Mouse (Mus musculus) MEL (cell line): ENCODE measurements around the gene Stpg1. TPM values are rescaled to one million over a fixed set of nuclear protein-coding genes. Genes with fewer than 3 reads are reported as not detected.

Experiments
- DNase-seq: peaks from one replicate; pipeline ENCODE4 v3.0.0; 2011; ENCODE audit warnings: low read depth, low spot score
- H3K27ac ChIP-seq: 2 replicates; pipeline ENCODE4 v1.5.1; 2012; ENCODE audit warnings: low read depth, mild to moderate bottlenecking, control low read depth, low read length, moderate library complexity; ENCODE audit not compliant: control insufficient read depth
- H3K27me3 ChIP-seq, 2 experiments: fragments of 150-350 bp in 1 of 2; sonication (generic) in 1 of 2; 2 replicates each; pipeline ENCODE4 v1.6.1; 2012; ENCODE audit warnings: low read length in 2 of 2, mild to moderate bottlenecking in 2 of 2, improper control_type of control experiment in 1 of 2, moderate library complexity in 1 of 2; ENCODE audit not compliant: insufficient read depth in 2 of 2, control insufficient read depth in 1 of 2
- H3K36me3 ChIP-seq, 2 experiments: 2 replicates each; pipeline ENCODE4 v1.6.1; 2012 to 2014; ENCODE audit warnings: low read length in 2 of 2, improper control_type of control experiment in 1 of 2, inconsistent platforms in 1 of 2, mild to moderate bottlenecking in 1 of 2; ENCODE audit not compliant: insufficient read depth in 2 of 2, control insufficient read depth in 1 of 2
- H3K4me1 ChIP-seq, 2 experiments: fragments of 150-350 bp in 1 of 2; sonication (generic) in 1 of 2; 2 replicates each; pipeline ENCODE4 v1.6.1; 2012; ENCODE audit warnings: low read length in 2 of 2, improper control_type of control experiment in 1 of 2, mild to moderate bottlenecking in 1 of 2; ENCODE audit not compliant: insufficient read depth in 2 of 2, control insufficient read depth in 1 of 2
- H3K4me3 ChIP-seq, 2 experiments: fragments of 150-350 bp in 1 of 2; sonication (generic) in 1 of 2; 2 replicates each; pipeline ENCODE4 v1.5.1; 2012; ENCODE audit warnings: low read depth in 2 of 2, low read length in 2 of 2, mild to moderate bottlenecking in 2 of 2, moderate library complexity in 2 of 2, control low read depth in 1 of 2, improper control_type of control experiment in 1 of 2; ENCODE audit not compliant: control insufficient read depth in 1 of 2, insufficient read depth in 1 of 2
- H3K79me2 ChIP-seq: 2 replicates; pipeline ENCODE4 v1.6.1; 2012; ENCODE audit warnings: mild to moderate bottlenecking, low read length, moderate library complexity; ENCODE audit not compliant: control insufficient read depth, poor library complexity, insufficient read depth
- H3K9ac ChIP-seq: 2 replicates; pipeline ENCODE4 v1.6.1; 2012; ENCODE audit warnings: low read depth, mild to moderate bottlenecking, control low read depth, low read length, moderate library complexity; ENCODE audit not compliant: control insufficient read depth, poor library complexity, severe bottlenecking
- H3K9me3 ChIP-seq: fragments of 150-350 bp; sonication (generic); replicated peaks from 2 replicates; pipeline ENCODE4 v1.6.1; 2012; ENCODE audit warnings: mild to moderate bottlenecking, low read length, improper control_type of control experiment, moderate library complexity; ENCODE audit not compliant: insufficient read depth
- BHLHE40 ChIP-seq: IDR thresholded peaks from 2 replicates; pipeline ENCODE4 v1.6.1; 2012; ENCODE audit warnings: low read depth, mild to moderate bottlenecking, inconsistent platforms, low read length, improper control_type of control experiment, borderline replicate concordance
- CHD2 ChIP-seq: IDR thresholded peaks from 2 replicates; pipeline ENCODE4 v1.6.1; 2011; ENCODE audit warnings: low read length, improper control_type of control experiment
- CTCF ChIP-seq, 3 experiments: IDR thresholded peaks in 2 of 3; conservative IDR thresholded peaks in 1 of 3; 2 replicates each; pipeline ENCODE4 v1.5.1; 2011 to 2012; ENCODE audit warnings: low read length in 3 of 3, low read depth in 2 of 3, mild to moderate bottlenecking in 2 of 3, improper control_type of control experiment in 1 of 3, inconsistent platforms in 1 of 3, mixed read lengths in 1 of 3, moderate library complexity in 1 of 3; ENCODE audit not compliant: control insufficient read depth in 1 of 3, insufficient read depth in 1 of 3, poor library complexity in 1 of 3, severe bottlenecking in 1 of 3
- E2F4 ChIP-seq: IDR thresholded peaks from 2 replicates; pipeline ENCODE4 v1.6.1; 2011; ENCODE audit warnings: low read depth, low read length, improper control_type of control experiment, borderline replicate concordance
- ELF1 ChIP-seq: IDR thresholded peaks from 2 replicates; pipeline ENCODE4 v1.6.1; 2014; ENCODE audit warnings: low read depth, mild to moderate bottlenecking, inconsistent platforms, low read length, improper control_type of control experiment, moderate library complexity
- GABPA ChIP-seq: IDR thresholded peaks from 2 replicates; pipeline ENCODE4 v1.6.1; 2012; ENCODE audit warnings: low read depth, mild to moderate bottlenecking, inconsistent platforms, low read length, improper control_type of control experiment, moderate library complexity
- GATA1 ChIP-seq: IDR thresholded peaks from 2 replicates; pipeline ENCODE4 v1.6.1; 2011; ENCODE audit warnings: low read depth, low read length, improper control_type of control experiment
- HCFC1 ChIP-seq: IDR thresholded peaks from 2 replicates; pipeline ENCODE4 v1.6.1; 2012; ENCODE audit warnings: low read depth, mild to moderate bottlenecking, inconsistent platforms, low read length, improper control_type of control experiment, moderate library complexity
- KAT2A ChIP-seq: conservative IDR thresholded peaks from 2 replicates; pipeline ENCODE4 v1.6.1; 2012; ENCODE audit warnings: low read depth, low read length, improper control_type of control experiment, inconsistent platforms
- MAFK ChIP-seq: IDR thresholded peaks from 2 replicates; pipeline ENCODE4 v1.6.1; 2011; ENCODE audit warnings: low read depth, mild to moderate bottlenecking, low read length, improper control_type of control experiment, borderline replicate concordance
- MAX ChIP-seq: IDR thresholded peaks from 2 replicates; pipeline ENCODE4 v1.6.1; 2011; ENCODE audit warnings: low read length, improper control_type of control experiment
- MEF2A ChIP-seq: IDR thresholded peaks from 2 replicates; pipeline ENCODE4 v1.6.1; 2014; ENCODE audit warnings: low read depth, mild to moderate bottlenecking, inconsistent platforms, low read length, improper control_type of control experiment; ENCODE audit not compliant: poor library complexity, insufficient replicate concordance, severe bottlenecking; ENCODE audit errors: extremely low read depth
- MYC ChIP-seq: IDR thresholded peaks from 2 replicates; pipeline ENCODE4 v1.6.1; 2011; ENCODE audit warnings: low read depth, mild to moderate bottlenecking, low read length, improper control_type of control experiment, moderate library complexity
- NELFE ChIP-seq: IDR thresholded peaks from 2 replicates; pipeline ENCODE4 v1.6.1; 2011; ENCODE audit warnings: low read depth, low read length, improper control_type of control experiment
- NRF1 ChIP-seq: IDR thresholded peaks from 2 replicates; pipeline ENCODE4 v1.6.1; 2014; ENCODE audit warnings: low read depth, mild to moderate bottlenecking, inconsistent platforms, low read length, improper control_type of control experiment, moderate library complexity; ENCODE audit not compliant: poor library complexity, insufficient read depth, severe bottlenecking
- POLR2A ChIP-seq, 2 experiments: IDR thresholded peaks; 2 replicates each; pipeline ENCODE4 v1.6.1; 2011 to 2012; ENCODE audit warnings: low read length in 2 of 2, mild to moderate bottlenecking in 2 of 2, control low read depth in 1 of 2, improper control_type of control experiment in 1 of 2, low read depth in 1 of 2, moderate library complexity in 1 of 2; ENCODE audit not compliant: control insufficient read depth in 1 of 2, insufficient read depth in 1 of 2, poor library complexity in 1 of 2
- POLR2AphosphoS2 ChIP-seq: IDR thresholded peaks from 2 replicates; pipeline ENCODE4 v1.6.1; 2011; ENCODE audit warnings: low read length, improper control_type of control experiment
- RAD21 ChIP-seq: IDR thresholded peaks from 2 replicates; pipeline ENCODE4 v1.6.1; 2011; ENCODE audit warnings: mild to moderate bottlenecking, low read depth, low read length, improper control_type of control experiment
- RCOR1 ChIP-seq: IDR thresholded peaks from 2 replicates; pipeline ENCODE4 v1.6.1; 2012; ENCODE audit warnings: low read depth, mild to moderate bottlenecking, inconsistent platforms, low read length, improper control_type of control experiment
- SIN3A ChIP-seq: IDR thresholded peaks from 2 replicates; pipeline ENCODE4 v1.6.1; 2012; ENCODE audit warnings: low read length, improper control_type of control experiment, inconsistent platforms
- TBP ChIP-seq: IDR thresholded peaks from 2 replicates; pipeline ENCODE4 v1.8.0; 2011; ENCODE audit warnings: low read depth, low read length, improper control_type of control experiment
- TCF12 ChIP-seq: IDR thresholded peaks from 2 replicates; pipeline ENCODE4 v1.6.1; 2014; ENCODE audit warnings: low read depth, mild to moderate bottlenecking, inconsistent platforms, low read length, improper control_type of control experiment, moderate library complexity
- UBTF ChIP-seq: IDR thresholded peaks from 2 replicates; pipeline ENCODE4 v1.6.1; 2012; ENCODE audit warnings: low read depth, mild to moderate bottlenecking, inconsistent platforms, low read length, improper control_type of control experiment, moderate library complexity, borderline replicate concordance; ENCODE audit not compliant: insufficient read depth
- USF1 ChIP-seq: IDR thresholded peaks from 2 replicates; pipeline ENCODE4 v1.6.1; 2014; ENCODE audit warnings: low read depth, mild to moderate bottlenecking, inconsistent platforms, low read length, improper control_type of control experiment, moderate library complexity
- ZNF384 ChIP-seq: IDR thresholded peaks from 2 replicates; pipeline ENCODE4 v1.6.1; 2012; ENCODE audit warnings: low read depth, mild to moderate bottlenecking, inconsistent platforms, low read length, improper control_type of control experiment
- polyA plus RNA-seq, 2 experiments: library from polyadenylated mRNA; stranded (reverse) in 1 of 2; unstranded in 1 of 2; fragments of >175 nt in 1 of 2; fragments of >200 nt in 1 of 2; gene quantifications; 2 replicates each; pipeline versions ENCODE4 v1.2.1 to v1.2.4; 2012; ENCODE audit warnings: low replicate concordance in 2 of 2, low read depth in 1 of 2; ENCODE audit not compliant: insufficient read length in 2 of 2, insufficient read depth in 1 of 2, missing spikeins in 1 of 2
- total RNA-seq: library from RNA; depleted of rRNA; stranded (reverse); fragments of 300-350 nt; gene quantifications from 2 replicates; pipeline ENCODE4 v1.2.3, GENCODE M21; 2012

Stpg1 gene
- total and polyA plus RNA-seq, 3 experiments, result 0.21 TPM; not detected in 2

- H3K4me3 ChIP-seq, result no peak overlapping the region
- H3K9ac ChIP-seq, result no peak overlapping the region
- no peaks in the 10 kb centered on the region for H3K4me1 ChIP-seq
- no peaks in the 10 kb centered on the region for H3K36me3 ChIP-seq
- peaks cover 3 to 4% of the 10 kb centered on the region in 2 experiments; a peak in 1 of 4 replicates for H3K27me3 ChIP-seq
- no peak overlapping the region for H3K27ac ChIP-seq
- DNase-seq, result no peak
- TF ChIP-seq USF1, result no peak
- no peak for TF ChIP-seq NELFE
- TF ChIP-seq MEF2A, result no peak
- TF ChIP-seq SIN3A, result no peak
- TF ChIP-seq KAT2A, result no peak
- no peak for TF ChIP-seq CHD2
- no peak for TF ChIP-seq ELF1
- TF ChIP-seq ZNF384, result no peak
- no peak for TF ChIP-seq E2F4
- TF ChIP-seq BHLHE40, result no peak
- TF ChIP-seq TCF12, result no peak
- TF ChIP-seq RAD21, result no peak
- no peak for TF ChIP-seq UBTF
- TF ChIP-seq TBP, result no peak
- no peaks in the 10 kb centered on the region for H3K9me3 ChIP-seq
- H3K79me2 ChIP-seq, result no peaks in the 10 kb centered on the region
Observed at GRCm38 (mm10) chr4:135520421-135520820, 25.8 kb downstream of the Stpg1 start.

GRCm38 (mm10) chr4:135523939-135524338 is 29.3 kb downstream of the Stpg1 start:
- Histone ChIP-seq H3K9ac (no peak overlapping the region), H3K36me3 (no peaks in the 10 kb centered on the region), H3K9me3 (no peaks in the 10 kb centered on the region), H3K4me3 (no peak overlapping the region), H3K27ac (no peak overlapping the region), H3K27me3 (peaks cover 4% of the 10 kb centered on the region in 2 experiments; a peak in 1 of 4 replicates), H3K4me1 (no peaks in the 10 kb centered on the region), H3K79me2 (no peaks in the 10 kb centered on the region)
- TF ChIP-seq ELF1 (no peak), POLR2A (IDR thresholded peaks at IDR 0.05; ENCODE audit: control insufficient read depth in 1 of 2, insufficient read depth in 1 of 2, low read depth in 1 of 2, low read length in 2 of 2, poor library complexity in 1 of 2) (no peak), BHLHE40 (no peak), HCFC1 (no peak), CHD2 (no peak), NELFE (no peak), E2F4 (no peak), UBTF (no peak), MAX (no peak), NRF1 (no peak), MYC (no peak), GABPA (no peak), CTCF (IDR thresholded peaks at IDR 0.05 in 2 of 3, conservative IDR thresholded peaks at IDR 0.05 in 1 of 3; ENCODE audit: control insufficient read depth in 1 of 3, insufficient read depth in 1 of 3, low read depth in 2 of 3, low read length in 3 of 3, poor library complexity in 1 of 3, severe bottlenecking in 1 of 3) (no peak), MAFK (no peak), TBP (no peak), POLR2AphosphoS2 (no peak), GATA1 (no peak), RCOR1 (no peak), TCF12 (no peak)
- no peak for DNase-seq
